ENCODE assay signal across 12 mouse cellular contexts in genomic region chr11:60286311-60286710, GRCm38 (mm10).
DNase-seq lines count a peak whose midpoint lies in the region; ATAC-seq lines count a peak whose summit lies in the region.
"Had no signal": no experiment of that assay in that cellular context is flagged by ENCODE, and none has a peak within 500 bp of the region (broad histone marks: within the 10 kb centered on the region; RNA-seq: fewer than 3 reads in every experiment).

No protein-coding gene starts in this region.

- H3K4me1 ChIP-seq in forebrain, embryonic 12.5 days, result peaks cover 24% of the 10 kb centered on the region
- peaks cover 36% of the 10 kb centered on the region for H3K4me1 ChIP-seq in forebrain, embryonic 10.5 days
- peaks cover 54% of the 10 kb centered on the region for H3K4me1 ChIP-seq in hindbrain, embryonic 15.5 days (replicated peaks)
- H3K4me1 ChIP-seq in neural tube, embryonic 15.5 days, result peaks cover 40% of the 10 kb centered on the region

- no peaks in the 10 kb centered on the region for H3K27me3 ChIP-seq in forebrain, embryonic 12.5 days
- H3K27me3 ChIP-seq in forebrain, embryonic 10.5 days (ENCODE audit: poor library complexity, severe bottlenecking), result no peaks in the 10 kb centered on the region
- no peaks in the 10 kb centered on the region for H3K27me3 ChIP-seq in hindbrain, embryonic 15.5 days
- H3K27me3 ChIP-seq in neural tube, embryonic 15.5 days (replicated peaks), result no peaks in the 10 kb centered on the region
- H3K27me3 ChIP-seq: limb, embryonic 12.5 days had no signal

- H3K27ac ChIP-seq in forebrain, embryonic 12.5 days, result 0 out of 2 replicates have a peak overlapping the region, but pooled peaks have one; percentile 31
- no peak overlapping the region for H3K27ac ChIP-seq in forebrain, embryonic 10.5 days
- peak overlapping the region; percentile 52 for H3K27ac ChIP-seq in hindbrain, embryonic 15.5 days (replicated peaks)
- H3K27ac ChIP-seq in neural tube, embryonic 15.5 days (replicated peaks), result peak overlapping the region; percentile 20; the same call in 1 of the 2 replicates
- H3K27ac ChIP-seq: limb, embryonic 12.5 days had no signal

- DNase-seq in forebrain, embryonic 10.5 days (ENCODE audit: extremely low spot score, low spot score), result no peak
- peak; percentile 50 for DNase-seq in layer of hippocampus, adult 9-11 months
- no peak for DNase-seq in layer of hippocampus, adult 9-10 months (ENCODE audit: low spot score)
- DNase-seq in yolk sac, embryonic 10.5 days (ENCODE audit: low spot score), result no peak
- no peak for DNase-seq in adrenal gland, postnatal 10 days
- DNase-seq: retina, postnatal 1 day; thymus, adult 18-20 months had no signal

- H3K4me3 ChIP-seq in forebrain, embryonic 12.5 days (replicated peaks), result no peak overlapping the region
- H3K4me3 ChIP-seq in forebrain, embryonic 10.5 days, result no peak overlapping the region
- H3K4me3 ChIP-seq in hindbrain, embryonic 15.5 days, result no peak overlapping the region
- no peak overlapping the region for H3K4me3 ChIP-seq in neural tube, embryonic 15.5 days (replicated peaks)
- H3K4me3 ChIP-seq: limb, embryonic 12.5 days had no signal

- H3K36me3 ChIP-seq in forebrain, embryonic 12.5 days (replicated peaks), result no peaks in the 10 kb centered on the region
- H3K36me3 ChIP-seq in forebrain, embryonic 10.5 days (replicated peaks), result no peaks in the 10 kb centered on the region
- no peaks in the 10 kb centered on the region for H3K36me3 ChIP-seq in hindbrain, embryonic 15.5 days
- H3K36me3 ChIP-seq in neural tube, embryonic 15.5 days, result no peaks in the 10 kb centered on the region
- H3K36me3 ChIP-seq: limb, embryonic 12.5 days had no signal

- no peaks in the 10 kb centered on the region for H3K9me3 ChIP-seq in forebrain, embryonic 12.5 days
- H3K9me3 ChIP-seq in forebrain, embryonic 10.5 days, result no peaks in the 10 kb centered on the region
- no peaks in the 10 kb centered on the region for H3K9me3 ChIP-seq in hindbrain, embryonic 15.5 days
- no peaks in the 10 kb centered on the region for H3K9me3 ChIP-seq in neural tube, embryonic 15.5 days (replicated peaks)
- H3K9me3 ChIP-seq: limb, embryonic 12.5 days had no signal

- H3K4me2 ChIP-seq in forebrain, embryonic 12.5 days, result no peak overlapping the region
- no peak overlapping the region for H3K4me2 ChIP-seq in hindbrain, embryonic 15.5 days
- no peak overlapping the region for H3K4me2 ChIP-seq in neural tube, embryonic 15.5 days
- H3K4me2 ChIP-seq: limb, embryonic 12.5 days had no signal

- no peak overlapping the region; the same call in 1 of the 2 replicates for H3K9ac ChIP-seq in forebrain, embryonic 12.5 days
- H3K9ac ChIP-seq in hindbrain, embryonic 15.5 days, result no peak overlapping the region
- no peak overlapping the region for H3K9ac ChIP-seq in neural tube, embryonic 15.5 days (replicated peaks)
- H3K9ac ChIP-seq: limb, embryonic 12.5 days had no signal

- no peak for ATAC-seq in forebrain, embryonic 12.5 days (ENCODE audit: low FRiP score)
- peak; percentile 72 for ATAC-seq in hindbrain, embryonic 15.5 days (ENCODE audit: low FRiP score, low read depth)
- no peak for ATAC-seq in neural tube, embryonic 15.5 days (ENCODE audit: low FRiP score)
- ATAC-seq: intestine, postnatal 0 days had no signal

- WGBS in forebrain, embryonic 12.5 days, result 65% methylated on average over 4 of the region's 4 CpGs
- WGBS in forebrain, embryonic 10.5 days, result 80% methylated on average over 4 of the region's 4 CpGs
- WGBS in hindbrain, embryonic 15.5 days, result 47% methylated on average over 4 of the region's 4 CpGs
- WGBS in neural tube, embryonic 15.5 days, result 60% methylated on average over 4 of the region's 4 CpGs
